Mouse (Mus musculus): ENCODE measurements at regions not wholly inside any gene's neighbourhood (a gene's known extent, or its start where the extent isn't known, plus 50 kb on each side); places are given as distances from the start of the nearest gene placed in this dataset.
A peak's percentile ranks its signal among the peaks of the same experiment; 100 is the strongest.
"Not testable (repeated sequence)": the region's sequence is repeated elsewhere in the genome, so short reads cannot be mapped to it uniquely, and the experiment has no call there.

GRCm38 (mm10) chr6:3911284-3911683 lies 77.4 kb downstream of the Tfpi2 start:
- peak; percentile 40 for DNase-seq (ENCODE audit: low read depth, low spot score)

DNA sequence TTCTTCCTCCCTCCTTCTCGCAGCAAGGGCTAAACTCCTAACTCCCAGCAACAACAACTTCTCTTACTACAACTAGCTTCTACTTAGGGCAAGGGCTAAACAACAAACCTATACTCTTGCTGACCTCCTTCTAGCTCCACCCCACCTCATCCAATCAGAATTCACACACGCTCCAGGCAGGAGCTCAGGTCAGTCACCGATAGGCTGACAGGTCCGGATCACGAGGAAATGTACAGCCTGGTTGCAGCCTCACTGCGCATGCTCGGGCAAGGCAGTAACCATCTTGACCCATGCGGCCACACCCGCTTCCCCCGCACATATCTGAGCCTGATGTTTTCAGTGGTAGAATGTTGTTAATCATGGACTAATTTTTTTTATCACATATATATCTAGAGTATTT lies 84.0 kb downstream of the Tfpi2 start:
- no peak for DNase-seq (ENCODE audit: low read depth, low spot score)

DNA sequence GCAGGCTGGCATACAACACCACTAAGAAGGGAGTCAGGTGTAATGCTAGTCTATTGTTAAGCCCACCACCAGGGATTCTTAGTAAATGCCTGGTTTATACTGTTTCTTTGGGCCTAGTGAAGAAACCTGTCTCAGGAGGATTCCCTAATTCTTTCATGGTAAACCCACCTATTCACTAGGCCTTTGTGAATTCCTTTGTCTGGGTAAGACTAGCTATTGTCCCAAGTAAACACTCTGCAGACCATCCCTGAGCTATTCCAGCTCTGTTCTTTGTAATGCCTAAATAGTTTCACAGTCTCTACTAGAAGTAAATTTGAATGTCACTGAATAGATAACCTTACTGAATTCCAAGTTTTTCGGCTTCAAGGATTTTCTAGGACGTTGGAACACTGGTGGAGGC lies 111.3 kb upstream of the Calcr start:
- not testable (repeated sequence) for DNase-seq (ENCODE audit: low read depth, low spot score)

DNA sequence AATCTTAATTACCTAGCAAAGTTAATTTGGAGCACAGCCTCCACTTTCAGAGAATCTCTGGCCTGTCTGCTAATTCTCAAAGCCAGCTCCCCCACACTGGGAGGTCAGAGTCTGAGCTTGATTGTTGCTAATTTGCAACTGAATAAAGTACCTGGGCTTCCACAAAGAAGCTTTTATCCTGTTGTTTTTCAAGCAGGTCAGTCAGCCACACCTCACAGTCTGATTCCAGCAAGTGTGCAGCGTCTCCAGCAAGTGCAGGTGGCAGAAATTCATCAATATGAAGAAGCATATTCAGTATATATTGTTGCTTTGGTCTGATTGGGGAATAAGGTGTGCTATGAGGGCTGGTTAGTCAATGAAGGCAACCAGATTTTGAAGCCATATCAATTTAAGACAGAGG lies 110.3 kb upstream of the Calcr start:
- DNase-seq (ENCODE audit: low read depth, low spot score), result not testable (repeated sequence)

GRCm38 (mm10) chr6:3861046-3861445 lies 96.5 kb upstream of the Calcr start:
- no peak for DNase-seq (ENCODE audit: low read depth, low spot score)

- no peak for DNase-seq (ENCODE audit: low read depth, low spot score)
These were observed 96.1 kb upstream of the Calcr start for GRCm38 (mm10) chr6:3860587-3860975.

GRCm38 (mm10) chr6:3859942-3860586 lies 95.5 kb upstream of the Calcr start:
- no peak for DNase-seq (ENCODE audit: low read depth, low spot score)

GRCm38 (mm10) chr6:3850146-3850545 lies 85.6 kb upstream of the Calcr start:
- no peak for DNase-seq (ENCODE audit: low read depth, low spot score)

Data from retina, adult 2 months (tissue).